Mouse (Mus musculus) naive thymus-derived CD4-positive, alpha-beta T cell, adult 5 months (primary cell): ENCODE measurements around the gene Gtf2i. TPM values are rescaled to one million over a fixed set of nuclear protein-coding genes. Genes with fewer than 3 reads are reported as not detected.

Source experiments
- polyA plus RNA-seq: library from polyadenylated mRNA; unstranded; fragments of 100-300 nt; shearing (Covaris generic); gene quantifications from one replicate; pipeline ENCODE4 v1.2.1, GENCODE M21; 2017

The Gtf2i gene
- polyA plus RNA-seq = 450 TPM

GRCm38 (mm10) chr5:134314688-134315622 is at the start of gene Gtf2i:
TSS of gene Gtf2i (minus strand) at chr5:134314760.

GRCm38 (mm10) chr5:134229391-134229790 is 85.2 kb downstream of the Gtf2i start, which contains the start of gene Ncf1:
TSS of gene Ncf1 (minus strand) at chr5:134229625.

Other genes starting within 250 kb of the Gtf2i start
- 6.6 TPM for gene Castor2, start 215.0 kb downstream of the Gtf2i start, polyA plus RNA-seq
- gene Rcc1l, start 138.0 kb downstream of the Gtf2i start, polyA plus RNA-seq = 27.3 TPM
- gene Gtf2ird2, start 130.7 kb downstream of the Gtf2i start, polyA plus RNA-seq = 18.4 TPM
- 4.6 TPM for gene Ncf1, start 85.1 kb downstream of the Gtf2i start, polyA plus RNA-seq
- gene Gtf2ird1, start 142.0 kb upstream of the Gtf2i start, polyA plus RNA-seq = 26.0 TPM
- gene Clip2, start 237.7 kb upstream of the Gtf2i start, polyA plus RNA-seq = 1.2 TPM
- gene Syna, start 245.4 kb upstream of the Gtf2i start, polyA plus RNA-seq = not detected